Mouse (Mus musculus): Measurements from ENCODE around the gene Erc2.

Gene Erc2

GRCm38 (mm10) chr14:28469696-28470095 lies 847.5 kb downstream of the Erc2 start:
- no peak for DNase-seq

DNA sequence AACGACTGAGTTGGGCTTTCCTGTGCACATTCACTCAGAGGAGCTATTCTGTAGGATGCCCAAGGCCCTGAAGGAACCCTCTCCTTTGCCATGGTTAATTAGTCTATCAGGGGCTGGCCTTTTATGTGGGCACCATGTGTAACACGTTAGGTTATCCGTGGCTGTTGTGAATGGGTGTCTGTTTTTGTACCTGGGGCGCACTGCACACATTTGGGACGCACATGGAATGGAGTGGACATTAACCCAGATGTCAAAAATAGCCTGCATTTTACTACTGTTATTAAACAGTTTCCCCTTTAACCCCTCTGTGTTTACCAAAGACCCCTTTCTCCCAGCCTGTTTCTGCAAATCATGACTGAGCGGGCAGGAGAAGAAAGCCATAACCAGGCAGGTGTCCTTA lies 848.0 kb downstream of the Erc2 start:
- DNase-seq = no peak

DNA sequence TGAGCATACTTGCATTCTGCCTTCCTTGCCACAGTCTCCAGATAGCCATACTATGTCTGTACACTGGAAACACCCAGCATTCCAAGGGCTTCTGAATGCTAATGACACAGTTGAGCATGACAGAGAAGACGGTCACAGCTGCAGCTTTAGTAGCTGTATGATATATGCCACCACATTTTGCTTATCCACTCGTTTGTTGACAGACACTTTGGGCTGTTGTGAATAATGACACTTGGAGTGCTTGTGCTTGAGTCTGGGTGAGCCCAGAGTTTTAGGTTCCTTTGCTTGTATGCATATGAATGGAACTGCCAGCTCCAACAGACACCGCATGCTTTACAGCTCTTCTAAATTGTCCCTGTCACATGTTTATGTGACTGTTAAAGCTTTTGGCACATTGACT lies 852.8 kb downstream of the Erc2 start:
- DNase-seq = no peak

- no peak for DNase-seq
These were observed 853.2 kb downstream of the Erc2 start for GRCm38 (mm10) chr14:28475421-28475820.

GRCm38 (mm10) chr14:28476746-28477145 lies 854.5 kb downstream of the Erc2 start:
- DNase-seq = no peak

DNA sequence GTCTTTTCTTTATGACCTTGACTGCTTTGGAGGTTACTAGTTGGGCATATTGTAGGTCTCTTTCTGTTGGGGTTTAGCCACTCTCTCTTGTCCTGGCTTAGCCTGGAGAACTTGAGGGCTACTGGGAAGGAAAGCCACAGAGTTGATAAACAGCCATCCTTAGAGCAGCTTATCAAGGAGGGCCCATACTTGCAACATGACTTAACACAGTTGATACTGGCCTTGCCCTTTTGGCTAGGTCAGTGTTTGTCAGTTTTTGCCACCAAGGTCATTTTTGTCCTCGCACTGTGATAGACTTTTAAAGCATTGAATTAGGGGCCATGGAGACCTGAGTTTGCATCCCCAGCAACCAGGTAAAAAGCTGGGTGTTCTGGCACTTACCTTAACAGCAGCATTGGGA lies 858.6 kb downstream of the Erc2 start:
- no peak for DNase-seq

DNA sequence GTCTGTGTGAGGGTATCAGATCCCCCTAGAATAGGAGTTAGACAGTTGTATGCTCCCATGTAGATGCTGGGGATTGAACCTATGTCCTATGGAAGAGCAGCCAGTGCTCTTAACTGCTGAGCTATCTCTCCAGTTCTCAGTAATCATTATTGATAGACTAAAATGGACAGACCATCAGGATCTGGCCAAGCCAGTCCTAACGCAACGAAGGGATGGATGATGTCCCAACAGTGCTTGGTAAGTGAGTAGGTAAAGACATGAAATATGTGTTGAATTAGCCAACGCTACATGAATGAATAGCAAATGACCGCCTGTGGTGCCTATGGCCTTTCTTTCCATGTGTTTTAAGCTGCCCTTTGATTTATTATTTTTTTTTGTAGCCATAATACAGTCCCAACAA lies 871.6 kb downstream of the Erc2 start:
- no peak for DNase-seq

DNA sequence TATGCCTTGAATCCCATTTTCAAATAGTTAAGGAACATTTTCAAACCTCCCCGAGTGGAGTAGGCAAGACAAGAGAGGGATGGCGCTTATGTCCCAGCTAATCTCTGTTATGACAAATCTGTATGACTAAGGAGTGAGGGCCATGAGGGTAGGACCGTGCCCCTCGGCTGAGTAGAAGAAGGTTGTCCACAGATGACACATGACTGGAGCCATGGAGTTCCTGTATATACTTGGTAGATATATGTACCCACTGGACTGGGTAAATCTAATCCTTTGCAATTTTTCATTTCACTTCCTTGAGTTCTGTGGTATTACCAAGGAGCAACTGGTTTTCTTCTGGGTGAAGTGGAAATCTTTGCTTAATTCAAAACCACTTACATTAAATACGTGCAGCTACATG lies 872.0 kb downstream of the Erc2 start:
- no peak for DNase-seq

GRCm38 (mm10) chr14:28501216-28501878 lies 879.1 kb downstream of the Erc2 start:
- DNase-seq = no peak

GRCm38 (mm10) chr14:28503276-28503675 lies 881.0 kb downstream of the Erc2 start:
- DNase-seq = no peak

DNA sequence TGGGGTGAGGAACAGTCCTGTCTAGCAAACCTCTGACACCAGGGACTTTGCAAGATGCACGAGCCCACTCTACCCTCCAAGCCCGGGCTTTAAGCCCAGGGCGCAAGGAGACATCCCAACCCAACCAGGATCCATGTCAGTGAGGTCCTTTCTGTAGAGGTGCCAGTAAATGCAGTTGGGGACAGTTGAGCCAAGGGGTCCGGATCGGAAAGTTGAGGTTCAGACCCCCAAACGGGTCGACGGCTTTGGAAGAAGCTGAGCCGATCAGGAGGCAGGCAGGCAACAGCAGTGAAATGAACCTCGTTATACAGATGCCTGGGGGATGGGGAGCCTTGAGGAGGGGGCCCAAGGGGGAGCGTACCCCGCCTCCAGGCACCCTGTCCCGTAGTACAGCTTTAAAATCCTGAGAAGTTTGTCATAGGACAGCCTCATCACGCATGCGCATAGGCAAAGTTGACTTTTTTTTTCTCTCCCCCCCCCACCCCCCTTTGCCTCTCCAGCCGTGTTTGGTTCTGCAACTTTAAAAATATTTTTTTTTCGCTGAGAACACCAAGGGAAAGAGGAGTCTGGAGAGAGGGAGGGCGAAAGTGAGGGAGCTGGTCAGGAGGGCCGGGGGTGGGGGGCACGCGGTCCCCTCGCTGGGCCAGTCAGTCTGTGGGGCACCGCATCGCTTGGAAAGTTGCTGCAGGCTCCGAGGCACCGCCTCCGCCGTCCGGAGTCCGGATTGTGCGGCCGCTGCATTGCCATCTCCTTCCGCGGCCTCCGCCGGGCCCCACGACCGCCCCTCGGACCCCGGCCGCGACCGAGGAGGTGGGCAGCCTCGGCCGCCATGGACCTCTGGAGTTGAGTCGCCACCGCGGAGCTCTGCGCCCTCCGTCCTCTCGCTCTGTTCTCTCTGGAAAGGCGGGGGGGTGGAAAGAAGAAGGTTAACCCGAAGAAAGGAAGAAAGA lies 882.1 kb downstream of the Erc2 start, which contains the start of gene Wnt5a:
TSS of gene Wnt5a (plus strand) at position 650 of the 950 bp plus-strand sequence.
- peak; percentile 45 for DNase-seq

DNA sequence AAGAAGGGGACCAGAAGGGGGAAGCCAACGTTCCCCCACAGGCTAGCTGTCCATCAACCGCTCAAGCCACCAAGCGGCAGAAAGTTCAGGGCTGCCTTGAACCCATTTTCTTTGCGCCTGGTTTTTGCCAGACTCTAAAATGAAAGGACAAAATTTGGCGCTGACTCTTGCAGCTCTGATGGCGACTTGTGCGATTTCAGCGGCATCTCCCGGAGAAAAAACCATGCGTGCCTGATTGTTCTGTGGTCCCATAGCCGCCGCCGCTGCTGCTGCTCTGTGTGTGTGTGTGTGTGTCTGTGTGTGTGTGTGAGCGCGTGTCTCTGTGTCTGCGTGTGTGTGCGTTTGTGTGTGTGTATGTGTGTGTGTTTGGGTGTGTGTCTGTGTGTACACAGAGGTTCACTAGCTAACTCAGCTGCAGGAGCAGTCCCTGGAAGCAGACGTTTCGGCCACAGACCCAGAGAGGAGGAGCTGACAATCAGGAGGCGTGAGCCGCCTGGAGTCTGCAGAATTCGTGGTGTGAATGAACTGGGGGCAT lies 882.9 kb downstream of the Erc2 start:
- DNase-seq = peak; percentile 39

DNA sequence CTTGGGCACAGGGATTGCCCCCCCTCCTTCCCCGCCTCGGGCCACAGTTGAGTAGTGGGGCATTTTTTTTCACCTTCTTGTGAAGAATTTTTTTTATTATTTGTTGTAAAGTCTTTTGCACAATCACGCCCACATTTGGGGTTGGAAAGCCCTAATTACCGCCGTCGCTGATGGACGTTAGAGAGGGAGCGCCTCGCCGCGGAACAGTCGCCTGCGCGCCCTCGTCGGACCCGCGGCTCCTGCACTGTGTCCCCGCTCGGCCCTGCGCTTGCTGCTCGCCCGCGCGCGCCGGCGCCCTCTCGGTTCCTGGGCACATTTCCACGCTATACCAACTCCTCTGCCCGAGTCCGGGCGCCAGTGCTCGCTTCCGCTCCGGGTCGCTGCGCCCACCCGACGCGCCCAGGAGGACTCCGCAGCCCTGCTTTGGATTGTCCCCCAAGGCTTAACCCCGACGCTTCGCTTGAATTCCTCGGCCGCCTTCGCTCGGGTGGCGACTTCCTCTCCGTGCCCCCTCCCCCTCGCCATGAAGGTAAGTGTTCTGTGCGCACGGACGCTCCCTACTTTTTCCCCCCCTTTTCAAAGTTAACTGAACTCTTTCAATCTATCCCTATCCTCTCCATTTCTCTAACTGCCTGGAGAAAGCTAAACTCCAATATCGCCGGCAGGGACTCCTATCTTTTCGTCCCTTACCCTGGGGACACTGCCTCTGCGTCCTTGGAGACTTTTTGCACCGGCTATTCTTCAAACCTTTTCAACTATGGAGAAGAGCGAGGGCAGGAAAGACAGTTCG lies 883.6 kb downstream of the Erc2 start:
- DNase-seq = peak; percentile 40

DNA sequence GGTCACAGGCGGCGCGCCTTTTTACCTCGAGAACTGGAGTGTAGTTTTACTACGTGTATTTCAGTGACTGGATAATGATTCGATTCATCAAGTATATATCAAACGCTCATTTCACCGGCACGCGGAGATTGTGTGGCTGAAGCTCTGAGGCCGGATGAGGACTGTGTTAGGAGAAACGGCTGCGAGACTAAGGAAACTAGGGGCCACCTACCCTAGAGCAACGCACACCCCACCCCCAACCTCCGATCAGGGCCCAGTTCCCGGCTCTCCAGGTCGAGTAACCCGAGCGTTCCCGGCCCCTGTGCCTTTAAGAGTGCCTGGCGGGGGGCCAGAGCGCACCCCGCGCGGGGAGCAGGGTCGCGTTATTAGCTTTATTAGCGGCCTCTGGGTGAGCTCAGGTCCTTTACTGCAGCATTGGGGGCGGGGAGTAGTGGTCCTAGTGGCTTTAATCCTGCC lies 884.2 kb downstream of the Erc2 start:
- DNase-seq = peak; percentile 50

DNA sequence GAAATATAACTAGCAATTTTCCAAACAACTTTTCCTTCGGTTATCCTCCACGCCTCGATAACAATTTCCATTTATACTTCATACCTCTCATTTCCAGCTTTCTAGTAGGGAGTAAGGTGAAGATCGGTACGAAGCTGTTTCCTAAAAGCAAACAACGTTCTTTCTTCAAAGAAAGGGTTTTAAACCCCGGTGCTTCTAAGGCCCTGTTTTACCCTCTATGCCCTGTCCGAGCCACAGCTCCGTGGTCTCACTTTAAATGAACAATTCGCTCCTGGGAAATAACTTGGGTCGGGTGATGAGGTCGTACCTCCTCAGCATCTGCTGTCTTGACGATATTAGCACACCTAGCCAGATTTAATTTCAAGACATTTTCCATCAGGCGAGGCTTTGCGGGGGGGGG lies 884.8 kb downstream of the Erc2 start:
- DNase-seq = peak; percentile 27

DNA sequence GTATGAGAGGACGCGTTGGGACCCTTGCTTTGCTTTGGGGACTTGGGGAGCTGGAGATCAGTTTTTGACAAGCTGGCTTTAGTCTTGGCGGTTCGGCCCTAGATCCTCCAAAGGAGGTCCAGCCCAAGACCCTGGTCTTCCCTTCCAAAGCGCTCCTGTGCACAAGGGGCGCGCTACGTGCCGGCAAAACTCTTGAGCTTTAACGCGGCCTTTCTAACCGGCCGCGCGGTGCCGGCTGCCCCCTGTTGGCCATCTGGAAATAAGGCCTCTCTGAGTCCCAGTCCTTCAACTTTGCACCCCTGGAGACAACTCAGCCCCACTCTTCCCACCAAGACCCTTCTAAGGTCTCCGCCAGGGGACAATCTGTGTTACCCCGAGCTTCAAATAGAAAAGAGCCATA lies 885.2 kb downstream of the Erc2 start:
- DNase-seq = peak; percentile 66

GRCm38 (mm10) chr14:28508288-28509258 lies 886.3 kb downstream of the Erc2 start:
- DNase-seq = no peak

GRCm38 (mm10) chr14:28509441-28510340 lies 887.5 kb downstream of the Erc2 start:
- no peak for DNase-seq

DNA sequence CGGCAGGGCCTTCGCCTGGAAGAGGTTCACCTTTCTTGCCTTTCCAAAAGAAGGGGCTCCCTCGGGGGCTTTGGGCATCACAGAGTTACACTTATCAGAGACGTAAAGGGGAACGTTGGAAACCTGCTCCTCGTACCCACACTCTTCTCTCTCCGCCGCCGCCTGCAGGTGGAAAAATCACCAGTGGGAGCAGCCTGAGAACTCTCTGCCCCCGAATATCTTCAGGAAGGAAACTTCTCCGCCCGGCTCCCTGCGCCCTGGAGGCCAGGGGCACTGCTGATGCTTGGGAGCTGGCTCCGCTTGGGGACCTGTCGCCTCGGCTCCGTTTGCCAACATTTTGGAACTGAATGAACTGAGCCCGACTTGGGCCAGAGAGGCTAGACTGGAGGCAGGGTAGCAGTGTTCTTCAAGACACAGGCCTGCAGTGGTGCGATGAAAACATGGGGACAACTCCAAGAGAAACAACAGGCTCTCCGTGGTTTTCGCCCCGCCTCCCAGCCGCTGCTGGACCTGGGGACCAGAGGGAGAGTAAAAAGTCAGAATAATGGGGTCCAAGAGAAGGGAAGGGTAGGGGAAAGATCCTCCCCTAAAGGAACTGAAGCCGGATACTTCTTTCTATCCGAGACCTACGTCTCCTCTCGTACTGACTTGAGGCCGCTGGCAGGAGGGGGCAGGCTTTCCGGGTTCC lies 888.3 kb downstream of the Erc2 start:
- DNase-seq = no peak
